Mouse (Mus musculus): ENCODE results near the gene Sirt3. TPM values are rescaled to one million over a fixed set of nuclear protein-coding genes. Genes with fewer than 3 reads are reported as not detected.

The Sirt3 gene
- polyA plus RNA-seq, 1 experiment from 2014 or later: 29.4 TPM

DNA sequence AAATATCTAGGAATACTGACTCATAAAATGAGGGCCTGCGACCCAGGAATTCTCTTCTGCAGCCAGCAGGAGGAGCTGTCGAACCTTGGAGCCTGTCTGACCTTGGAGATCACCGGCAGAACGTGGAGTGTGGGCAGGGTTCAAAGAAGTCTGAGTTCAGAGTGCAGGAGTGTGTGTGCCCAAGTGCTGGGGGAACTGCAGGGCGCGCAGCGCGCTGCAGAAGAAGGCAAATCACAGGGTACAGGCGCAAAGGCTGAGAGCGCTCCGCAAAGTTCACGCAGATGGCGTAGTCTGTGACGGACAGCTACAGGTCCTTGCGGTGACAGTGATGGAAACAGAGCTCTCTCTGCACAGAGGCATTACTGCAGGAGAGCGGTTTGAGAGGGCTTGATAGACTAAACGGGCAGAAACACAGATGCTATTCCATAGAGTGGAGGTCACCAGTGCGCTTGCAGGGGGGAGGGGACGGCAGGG, 26.6 kb upstream of the Sirt3 start:
- 3% methylated on average over 19 of the region's 19 CpGs for WGBS
- peak overlapping the region; percentile 35 for H3K4me3 ChIP-seq
- peak overlapping the region; percentile 53 for H3K9ac ChIP-seq
- ATAC-seq: peak; percentile 63
- H3K9me3 ChIP-seq (replicated peaks): no peaks in the 10 kb centered on the region
- peaks cover 4% of the 10 kb centered on the region; the same call in 1 of the 2 replicates for H3K4me1 ChIP-seq
- H3K27ac ChIP-seq: no peak overlapping the region
- H3K36me3 ChIP-seq (ENCODE audit: poor library complexity, severe bottlenecking): no peaks in the 10 kb centered on the region
- no peaks in the 10 kb centered on the region for H3K27me3 ChIP-seq
- peak overlapping the region; percentile 71 for H3K4me2 ChIP-seq

DNA sequence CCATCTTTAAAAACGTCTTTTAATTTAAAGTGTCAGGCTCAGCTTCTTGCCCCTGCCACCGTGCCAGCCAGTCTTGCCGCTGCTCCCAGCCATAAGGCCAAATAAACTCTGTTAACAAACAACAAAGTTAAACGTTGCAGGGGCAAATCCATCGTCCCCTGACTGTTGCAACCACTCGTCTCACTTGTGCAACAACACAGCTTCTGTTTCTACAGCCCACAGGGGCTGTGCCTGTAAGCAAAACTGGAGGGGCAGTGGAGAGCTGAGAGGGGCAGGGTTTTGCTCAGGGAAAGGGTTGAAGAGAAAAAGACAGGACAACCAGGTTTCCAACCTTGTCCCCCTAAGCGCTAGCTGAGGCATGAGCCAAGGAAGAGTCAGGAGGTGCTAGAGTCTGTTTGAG, 26.1 kb upstream of the Sirt3 start:
- Histone ChIP-seq H3K4me1 (peaks cover 7% of the 10 kb centered on the region; the same call in 1 of the 2 replicates), H3K27ac (no peak overlapping the region), H3K9me3 (replicated peaks) (no peaks in the 10 kb centered on the region), H3K27me3 (no peaks in the 10 kb centered on the region), H3K4me3 (no peak overlapping the region; the same call in 1 of the 2 replicates), H3K36me3 (ENCODE audit: poor library complexity, severe bottlenecking) (no peaks in the 10 kb centered on the region), H3K9ac (no peak overlapping the region), H3K4me2 (peak overlapping the region; percentile 71; the same call in 1 of the 2 replicates)
- WGBS: 51% methylated on average over 7 of the region's 7 CpGs
- no peak for ATAC-seq

DNA sequence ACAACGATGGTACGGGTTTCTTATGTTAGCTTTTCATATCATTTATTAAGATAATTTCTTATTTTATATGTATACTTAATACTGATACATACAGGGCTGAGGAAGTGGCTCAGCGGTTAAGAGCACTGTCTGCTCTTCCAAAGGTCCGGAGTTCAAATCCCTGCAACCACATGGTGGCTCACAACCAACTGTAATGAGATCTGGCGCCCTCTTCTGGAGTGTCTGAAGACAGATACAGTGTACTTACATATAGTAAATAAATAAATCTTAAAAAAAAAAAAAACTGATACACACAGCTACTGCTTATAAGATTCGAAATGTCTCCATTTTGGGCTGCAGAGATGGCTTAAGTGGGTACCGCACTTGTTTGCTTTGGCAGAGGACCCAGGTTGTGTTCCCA, 25.6 kb upstream of the Sirt3 start:
- Histone ChIP-seq H3K36me3 (ENCODE audit: poor library complexity, severe bottlenecking) (no peaks in the 10 kb centered on the region), H3K9me3 (replicated peaks) (no peaks in the 10 kb centered on the region), H3K4me2 (no peak overlapping the region), H3K4me1 (peaks cover 7% of the 10 kb centered on the region; the same call in 1 of the 2 replicates), H3K27me3 (no peaks in the 10 kb centered on the region), H3K9ac (no peak overlapping the region), H3K4me3 (no peak overlapping the region), H3K27ac (no peak overlapping the region)
- WGBS: 88% methylated on average over 7 of the region's 7 CpGs
- no peak for ATAC-seq

- no peak for ATAC-seq
- Histone ChIP-seq H3K27me3 (no peaks in the 10 kb centered on the region), H3K9me3 (replicated peaks) (no peaks in the 10 kb centered on the region), H3K4me1 (peaks cover 7% of the 10 kb centered on the region; the same call in 1 of the 2 replicates), H3K4me2 (no peak overlapping the region), H3K36me3 (ENCODE audit: poor library complexity, severe bottlenecking) (no peaks in the 10 kb centered on the region), H3K9ac (no peak overlapping the region), H3K27ac (no peak overlapping the region), H3K4me3 (no peak overlapping the region)
- 86% methylated on average over 13 of the region's 13 CpGs for WGBS
Measured at GRCm38 (mm10) chr7:140907131-140907530, 25.0 kb upstream of the Sirt3 start.

GRCm38 (mm10) chr7:140905642-140906081, 23.6 kb upstream of the Sirt3 start:
- no peak overlapping the region for H3K4me3 ChIP-seq
- no peaks in the 10 kb centered on the region for H3K27me3 ChIP-seq
- peaks cover 7% of the 10 kb centered on the region; the same call in 1 of the 2 replicates for H3K4me1 ChIP-seq
- H3K9ac ChIP-seq: no peak overlapping the region
- H3K36me3 ChIP-seq (ENCODE audit: poor library complexity, severe bottlenecking): no peaks in the 10 kb centered on the region
- H3K9me3 ChIP-seq (replicated peaks): no peaks in the 10 kb centered on the region
- WGBS: 85% methylated on average over 2 of the region's 2 CpGs
- H3K27ac ChIP-seq: no peak overlapping the region
- ATAC-seq: no peak
- no peak overlapping the region for H3K4me2 ChIP-seq

DNA sequence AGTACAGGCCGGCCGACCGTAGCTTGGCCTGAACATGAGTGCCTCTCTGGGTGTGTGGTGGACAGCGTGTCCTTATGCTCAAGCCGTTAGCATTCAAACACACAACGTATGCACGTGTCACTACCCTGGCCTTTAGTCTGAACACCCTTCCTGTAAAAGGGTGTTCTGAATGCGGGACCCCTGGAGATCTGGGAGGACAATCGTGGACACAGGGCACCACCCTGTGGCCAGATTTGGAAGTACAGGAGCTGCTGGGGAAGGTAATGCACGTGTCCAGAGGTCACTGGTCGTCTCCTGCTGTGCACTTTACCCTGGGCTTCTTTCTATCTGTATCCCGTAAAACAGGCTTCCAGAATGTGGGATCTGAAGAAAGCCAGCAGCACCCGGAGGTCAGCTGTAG, 21.1 kb upstream of the Sirt3 start:
- H3K9ac ChIP-seq: no peak overlapping the region
- 21% methylated on average over 13 of the region's 13 CpGs for WGBS
- no peaks in the 10 kb centered on the region for H3K9me3 ChIP-seq (replicated peaks)
- H3K36me3 ChIP-seq (ENCODE audit: poor library complexity, severe bottlenecking): peaks cover 13% of the 10 kb centered on the region
- ATAC-seq: peak; percentile 45; the same call in 1 of the 2 replicates
- no peak overlapping the region for H3K4me3 ChIP-seq
- no peaks in the 10 kb centered on the region for H3K27me3 ChIP-seq
- no peak overlapping the region; the same call in 1 of the 2 replicates for H3K27ac ChIP-seq
- no peak overlapping the region for H3K4me2 ChIP-seq
- H3K4me1 ChIP-seq: peaks cover 2% of the 10 kb centered on the region; the same call in 1 of the 2 replicates

- H3K4me1 ChIP-seq: peaks cover 2% of the 10 kb centered on the region; the same call in 1 of the 2 replicates
- no peak overlapping the region for H3K4me3 ChIP-seq
- H3K9me3 ChIP-seq (replicated peaks): no peaks in the 10 kb centered on the region
- H3K36me3 ChIP-seq (ENCODE audit: poor library complexity, severe bottlenecking): peaks cover 22% of the 10 kb centered on the region
- H3K9ac ChIP-seq: no peak overlapping the region
- H3K27ac ChIP-seq: no peak overlapping the region
- WGBS: 74% methylated on average over 15 of the region's 15 CpGs
- H3K4me2 ChIP-seq: no peak overlapping the region
- no peak for ATAC-seq
- no peaks in the 10 kb centered on the region for H3K27me3 ChIP-seq
Measured at GRCm38 (mm10) chr7:140902036-140902875, 20.1 kb upstream of the Sirt3 start.

DNA sequence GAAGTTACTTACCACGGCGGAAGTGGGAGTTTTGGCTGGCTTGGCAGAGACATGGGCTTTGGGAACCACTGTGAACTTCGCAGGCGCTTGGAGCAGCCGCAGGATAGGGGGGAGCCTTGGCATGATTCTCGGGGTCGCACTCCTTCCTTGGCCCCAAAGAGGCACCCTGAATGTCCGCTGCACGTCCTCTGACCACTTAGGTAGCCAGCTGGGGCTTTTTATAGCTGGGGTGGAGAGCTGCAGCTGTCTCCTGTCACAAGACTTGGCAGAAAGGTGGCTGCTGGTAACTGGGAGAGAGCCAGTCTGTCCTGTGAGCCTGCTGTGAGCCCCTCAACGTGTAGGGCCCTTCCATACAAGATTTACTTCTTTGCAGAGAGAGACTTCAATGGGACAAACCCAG, 18.1 kb upstream of the Sirt3 start, which contains the start of gene Cox8b:
Gene Cox8b (minus strand): TSS at position 227 of the 400 bp plus-strand sequence.
- Histone ChIP-seq H3K36me3 (ENCODE audit: poor library complexity, severe bottlenecking) (peaks cover 40% of the 10 kb centered on the region), H3K27me3 (no peaks in the 10 kb centered on the region), H3K9ac (no peak within 1 kb of the TSS), H3K9me3 (replicated peaks) (no peaks in the 10 kb centered on the region), H3K27ac (no peak within 1 kb of the TSS), H3K4me1 (peaks cover 2% of the 10 kb centered on the region; the same call in 1 of the 2 replicates), H3K4me3 (no peak within 1 kb of the TSS), H3K4me2 (no peak within 1 kb of the TSS)
- no peak for ATAC-seq
- 84% methylated on average over 10 of the region's 10 CpGs for WGBS

DNA sequence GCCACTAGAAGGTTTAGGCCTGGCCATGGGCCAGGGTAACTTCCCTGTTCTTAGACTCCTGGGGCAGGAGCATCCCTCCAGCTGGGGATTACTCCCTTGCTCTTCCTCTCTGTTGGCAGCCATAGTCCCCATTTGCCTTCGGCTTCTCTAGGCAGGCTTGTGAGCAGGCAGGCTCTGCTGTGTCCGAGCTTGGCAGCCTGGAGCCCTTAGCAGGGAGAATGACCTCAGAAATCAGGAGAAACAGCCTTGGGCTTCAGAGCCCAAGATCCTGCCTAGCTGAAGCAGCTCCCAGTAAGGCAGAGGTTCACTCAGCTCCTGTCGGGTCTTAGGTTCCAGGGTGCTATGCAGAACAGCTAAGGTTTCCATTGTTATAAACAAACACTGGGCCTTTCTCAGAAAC, 17.0 kb upstream of the Sirt3 start:
- no peaks in the 10 kb centered on the region for H3K9me3 ChIP-seq (replicated peaks)
- no peak for ATAC-seq
- no peak overlapping the region for H3K27ac ChIP-seq
- H3K9ac ChIP-seq: no peak overlapping the region
- WGBS: 75% methylated on average over 3 of the region's 3 CpGs
- peaks cover 2% of the 10 kb centered on the region; the same call in 1 of the 2 replicates for H3K4me1 ChIP-seq
- H3K36me3 ChIP-seq (ENCODE audit: poor library complexity, severe bottlenecking): peaks cover 50% of the 10 kb centered on the region
- no peak overlapping the region for H3K4me3 ChIP-seq
- H3K27me3 ChIP-seq: no peaks in the 10 kb centered on the region
- no peak overlapping the region for H3K4me2 ChIP-seq

DNA sequence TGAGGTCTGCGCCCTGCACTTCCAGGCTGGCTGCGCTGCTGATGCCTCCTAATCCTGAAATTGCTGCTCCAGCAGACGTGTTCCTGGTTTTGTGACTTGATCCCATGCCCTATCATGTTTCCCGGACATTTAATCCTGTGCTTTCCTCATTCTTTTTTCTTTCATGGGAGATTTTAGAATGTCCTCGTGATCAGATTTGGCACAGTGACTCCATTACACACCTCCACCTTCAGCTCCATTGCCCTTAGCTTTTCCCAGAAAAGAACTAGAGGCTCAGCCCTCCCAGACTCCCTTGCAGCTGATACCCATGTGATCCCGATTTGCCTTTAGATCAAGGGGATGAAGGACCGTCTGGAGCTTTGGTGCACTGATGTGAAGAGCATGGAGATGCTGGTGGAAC, 15.8 kb upstream of the Sirt3 start:
- no peaks in the 10 kb centered on the region for H3K9me3 ChIP-seq (replicated peaks)
- H3K27me3 ChIP-seq: no peaks in the 10 kb centered on the region
- H3K36me3 ChIP-seq (ENCODE audit: poor library complexity, severe bottlenecking): peaks cover 61% of the 10 kb centered on the region
- H3K4me2 ChIP-seq: no peak overlapping the region
- WGBS: 88% methylated on average over 7 of the region's 7 CpGs
- no peak overlapping the region for H3K27ac ChIP-seq
- H3K4me1 ChIP-seq: no peaks in the 10 kb centered on the region
- ATAC-seq: no peak
- no peak overlapping the region for H3K4me3 ChIP-seq
- no peak overlapping the region for H3K9ac ChIP-seq

GRCm38 (mm10) chr7:140894611-140895010, 12.5 kb upstream of the Sirt3 start:
- Histone ChIP-seq H3K27me3 (no peaks in the 10 kb centered on the region), H3K4me2 (no peak overlapping the region), H3K4me1 (no peaks in the 10 kb centered on the region), H3K9me3 (replicated peaks) (no peaks in the 10 kb centered on the region), H3K27ac (no peak overlapping the region), H3K36me3 (ENCODE audit: poor library complexity, severe bottlenecking) (peaks cover 81% of the 10 kb centered on the region), H3K9ac (no peak overlapping the region), H3K4me3 (no peak overlapping the region)
- ATAC-seq: no peak
- WGBS: 96% methylated on average over 3 of the region's 3 CpGs

- 87% methylated on average over 7 of the region's 7 CpGs for WGBS
Measured at GRCm38 (mm10) chr7:140894031-140894430, 11.9 kb upstream of the Sirt3 start.

More at GRCm38 (mm10) chr7:140894031-140894430, 11.9 kb upstream of the Sirt3 start:
- no peaks in the 10 kb centered on the region for H3K27me3 ChIP-seq
- H3K27ac ChIP-seq: no peak overlapping the region
- no peak overlapping the region for H3K4me3 ChIP-seq
- no peaks in the 10 kb centered on the region for H3K9me3 ChIP-seq (replicated peaks)
- H3K9ac ChIP-seq: no peak overlapping the region
- no peak for ATAC-seq
- H3K4me2 ChIP-seq: no peak overlapping the region
- peaks cover 82% of the 10 kb centered on the region for H3K36me3 ChIP-seq (ENCODE audit: poor library complexity, severe bottlenecking)
- H3K4me1 ChIP-seq: no peaks in the 10 kb centered on the region
